Mouse (Mus musculus): Measurements from ENCODE around the gene Dolk.

DNA sequence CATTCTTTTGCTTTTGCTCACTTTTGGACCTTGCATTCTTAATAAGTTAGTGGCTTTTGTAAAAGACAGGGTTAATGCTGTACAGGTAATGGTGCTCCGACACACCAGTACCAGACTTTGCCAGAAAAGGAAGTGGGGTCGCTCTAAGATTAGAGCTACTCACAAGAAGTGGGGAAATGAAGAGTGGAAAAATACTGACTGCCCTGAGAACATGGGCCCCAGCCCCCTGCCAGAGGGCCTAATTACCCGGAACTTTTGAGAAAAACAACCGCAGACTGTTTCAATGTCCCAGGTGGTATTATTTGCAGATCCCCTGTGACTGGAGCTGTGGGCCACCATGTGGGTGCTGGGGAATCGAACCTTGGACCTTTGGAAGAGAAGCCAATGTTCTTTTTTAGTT is 50.5 kb downstream of the Dolk start:
- no peak for TF ChIP-seq POLR2A (IDR thresholded peaks at IDR 0.05; ENCODE audit: control insufficient read depth, extremely low read depth, insufficient read depth, low read length, poor library complexity)
- TF ChIP-seq CTCF (IDR thresholded peaks at IDR 0.05; ENCODE audit: borderline replicate concordance, control insufficient read depth, extremely low read depth, insufficient read depth, low read length, poor library complexity): no peak
